Mouse (Mus musculus) adipocyte (in vitro differentiated cells): ENCODE data around the gene Slfn9.
"Not testable (repeated sequence)": the region's sequence is repeated elsewhere in the genome, so short reads cannot be mapped to it uniquely, and the experiment has no call there.

Experiments
- DNase-seq: peaks from one replicate; pipeline ENCODE4 v3.0.0-alpha.2; 2016; ENCODE audit warnings: low spot score

Slfn9 gene

DNA sequence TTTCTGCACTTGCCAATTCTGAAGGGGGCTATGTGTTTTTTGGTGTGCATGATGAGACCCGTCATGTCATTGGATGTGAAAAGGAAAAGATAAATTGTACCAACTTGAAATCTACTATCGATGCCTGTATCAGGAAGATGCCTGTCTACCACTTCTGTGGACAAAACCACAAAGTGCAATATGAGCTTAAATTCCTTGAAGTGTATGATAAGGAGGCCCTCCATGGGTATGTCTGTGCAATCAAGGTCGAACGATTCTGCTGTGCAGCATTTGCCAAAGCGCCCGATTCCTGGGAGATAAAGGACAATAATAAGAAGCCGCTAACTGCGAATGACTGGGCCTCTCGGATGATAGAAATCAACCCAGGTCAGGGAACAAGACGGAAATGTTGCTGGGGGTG lies 34.7 kb downstream of the Slfn9 start:
- no peak for DNase-seq

GRCm38 (mm10) chr11:82954631-82955030 lies 37.0 kb downstream of the Slfn9 start:
- DNase-seq, result no peak

DNA sequence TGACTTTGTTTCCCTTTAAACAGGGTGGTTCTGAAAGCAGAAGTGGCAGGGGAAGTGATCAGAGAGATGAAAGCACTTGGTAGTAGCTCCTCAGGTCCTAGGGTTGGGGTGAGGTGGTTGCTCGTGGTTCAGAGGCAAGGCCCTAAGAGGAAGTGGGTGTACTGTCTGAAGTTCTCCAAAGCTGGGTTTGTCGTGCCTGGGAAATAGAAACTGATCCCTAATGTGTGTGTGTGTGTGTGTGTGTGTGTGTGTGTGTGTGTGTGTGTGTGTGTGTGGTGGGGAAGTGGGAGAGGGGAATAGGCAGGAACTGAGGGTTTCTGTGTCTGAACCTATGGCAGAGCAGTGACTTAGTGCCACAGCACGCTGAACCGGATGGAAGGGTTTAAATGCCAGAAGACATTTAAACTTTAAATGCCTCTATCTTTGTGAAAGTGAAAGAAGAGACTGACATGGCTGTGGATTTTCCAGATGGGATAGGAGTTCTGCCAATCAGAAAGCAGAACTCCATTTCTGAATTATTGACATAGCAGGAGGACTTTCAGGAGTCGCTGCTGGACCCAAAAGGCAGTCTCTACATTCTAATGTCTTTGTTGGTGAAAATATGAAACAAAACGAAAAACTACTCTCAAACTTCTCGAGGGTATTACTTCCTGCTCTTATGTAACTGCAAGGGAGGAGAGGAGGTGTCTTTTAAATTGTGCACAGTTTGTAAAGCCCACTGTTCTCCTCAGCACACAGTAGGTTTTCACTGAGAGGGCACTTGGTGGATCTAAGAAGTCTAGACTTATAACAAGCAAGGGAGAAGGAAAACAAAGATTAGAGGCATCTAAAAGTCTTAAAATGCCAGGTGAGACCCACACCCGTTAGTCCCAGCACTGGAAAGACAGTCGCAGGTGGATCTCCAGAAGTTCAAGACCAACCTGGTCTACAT lies 38.8 kb downstream of the Slfn9 start:
- no peak for DNase-seq

- DNase-seq, result no peak
Measured at GRCm38 (mm10) chr11:82951865-82952611, 39.6 kb downstream of the Slfn9 start.

DNA sequence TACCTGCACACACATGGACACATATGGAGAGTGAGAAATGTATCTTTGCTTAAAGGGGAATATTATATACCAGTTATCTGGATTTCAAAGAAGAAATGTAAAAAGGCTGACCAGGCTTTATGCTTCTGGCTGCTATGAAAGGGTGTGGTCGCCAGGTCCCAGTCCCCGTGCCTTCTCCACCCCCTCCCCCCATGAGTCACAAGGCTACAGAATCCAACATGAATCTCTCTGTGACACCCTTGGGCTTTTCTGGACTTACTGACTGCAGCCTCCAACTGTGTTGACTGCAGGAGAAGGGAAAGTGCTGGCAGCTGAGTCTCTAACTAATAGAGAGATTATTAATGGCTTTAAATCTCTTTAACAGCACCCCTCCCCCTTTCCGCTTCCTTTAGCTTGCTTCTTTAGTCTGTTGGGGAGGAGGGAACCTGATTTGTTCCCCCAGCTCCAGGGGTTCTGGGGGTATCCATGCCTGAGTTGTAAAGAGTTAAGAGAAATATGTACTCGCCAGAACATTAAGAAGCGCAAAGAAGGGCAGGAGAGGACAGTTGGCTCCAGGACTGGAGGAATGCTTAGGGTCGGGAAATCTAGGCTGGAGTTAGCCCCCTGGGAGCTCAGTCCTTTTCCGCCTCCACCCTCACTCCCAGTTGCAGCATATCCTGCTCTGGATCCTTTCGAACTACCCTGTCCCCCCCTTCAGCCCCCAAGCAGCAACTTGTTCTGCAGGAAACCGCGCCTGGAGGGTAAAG lies 40.7 kb downstream of the Slfn9 start, which contains the start of gene Slfn5:
Gene Slfn5 (plus strand): TSS at position 614 of the 746 bp plus-strand sequence.
- DNase-seq, result no peak

DNA sequence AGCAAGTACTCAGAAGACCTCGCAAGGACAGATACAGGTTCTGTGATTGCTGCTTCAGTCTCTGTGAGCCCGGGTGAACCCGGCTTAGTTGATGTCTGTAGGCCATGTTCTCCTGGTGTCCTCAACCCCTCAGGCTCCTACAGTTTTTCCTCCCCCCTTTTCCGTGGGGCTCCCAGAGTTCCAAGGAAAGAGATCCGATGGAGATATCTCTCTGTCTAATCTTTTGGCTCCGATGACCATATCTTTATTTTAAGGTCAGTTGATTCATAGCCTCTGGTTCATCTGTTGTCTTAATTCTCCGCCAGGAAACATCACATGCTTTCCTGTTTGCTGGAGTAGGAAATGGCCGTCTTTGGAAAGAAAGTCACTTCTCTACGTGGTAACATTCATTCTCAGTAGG lies 42.6 kb downstream of the Slfn9 start:
- DNase-seq, result no peak

DNA sequence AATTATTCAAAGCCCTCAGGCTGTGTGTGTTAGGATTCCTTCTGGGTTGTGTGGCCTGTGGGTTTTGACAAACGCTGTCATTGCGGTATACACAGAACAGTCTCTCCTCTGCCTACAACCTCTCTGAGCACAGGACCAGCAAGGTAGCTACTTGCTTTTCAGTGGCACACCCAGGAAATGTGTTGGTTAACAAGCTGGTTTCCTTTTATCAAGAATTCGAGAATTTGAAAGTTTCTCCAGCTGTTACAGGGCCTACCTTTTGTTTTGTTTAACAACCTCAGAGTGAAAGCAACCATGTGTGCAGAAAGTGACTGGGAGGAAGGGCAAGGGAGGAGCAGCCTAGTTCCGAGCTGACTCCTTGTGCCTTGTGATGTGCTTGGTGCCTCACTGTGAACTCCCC lies 44.2 kb downstream of the Slfn9 start:
- DNase-seq, result no peak

- DNase-seq, result no peak
Measured at GRCm38 (mm10) chr11:82945636-82946035, 46.0 kb downstream of the Slfn9 start.

GRCm38 (mm10) chr11:82943336-82943735 lies 48.3 kb downstream of the Slfn9 start:
- no peak for DNase-seq

GRCm38 (mm10) chr11:82933186-82933585 lies 58.4 kb downstream of the Slfn9 start:
- DNase-seq, result no peak

DNA sequence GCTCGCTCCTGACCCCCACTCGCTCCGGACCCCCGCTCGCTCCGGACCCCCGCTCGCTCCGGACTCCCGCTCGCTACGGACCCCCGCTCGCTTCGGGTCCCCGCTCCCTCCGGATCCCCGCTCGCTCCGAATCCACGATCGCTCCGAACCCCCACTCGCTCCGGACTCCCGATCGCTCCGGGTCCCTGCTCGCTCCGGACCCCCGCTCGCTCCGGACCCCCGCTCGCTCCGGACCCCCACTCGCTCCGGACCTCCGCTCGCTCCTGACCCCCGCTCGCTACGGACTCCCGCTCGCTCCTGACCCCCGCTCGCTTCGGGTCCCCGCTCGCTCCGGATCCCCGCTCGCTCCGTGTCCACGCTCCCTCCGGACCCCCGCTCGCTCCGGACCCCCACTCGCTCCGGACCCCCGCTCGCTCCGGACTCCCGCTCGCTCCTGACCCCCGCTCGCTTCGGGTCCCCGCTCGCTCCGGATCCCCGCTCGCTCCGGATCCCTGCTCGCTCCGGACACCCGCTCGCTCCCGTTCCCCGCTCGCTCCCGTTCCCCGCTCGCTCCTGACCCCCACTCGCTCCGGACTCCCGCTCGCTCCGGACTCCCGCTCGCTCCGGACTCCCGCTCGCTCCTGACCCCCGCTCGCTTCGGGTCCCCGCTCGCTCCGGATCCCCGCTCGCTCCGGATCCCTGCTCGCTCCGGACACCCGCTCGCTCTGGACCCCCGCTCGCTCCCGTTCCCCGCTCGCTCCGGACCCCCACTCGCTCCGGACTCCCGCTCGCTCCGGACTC lies 59.8 kb downstream of the Slfn9 start:
- DNase-seq, result not testable (repeated sequence)

DNA sequence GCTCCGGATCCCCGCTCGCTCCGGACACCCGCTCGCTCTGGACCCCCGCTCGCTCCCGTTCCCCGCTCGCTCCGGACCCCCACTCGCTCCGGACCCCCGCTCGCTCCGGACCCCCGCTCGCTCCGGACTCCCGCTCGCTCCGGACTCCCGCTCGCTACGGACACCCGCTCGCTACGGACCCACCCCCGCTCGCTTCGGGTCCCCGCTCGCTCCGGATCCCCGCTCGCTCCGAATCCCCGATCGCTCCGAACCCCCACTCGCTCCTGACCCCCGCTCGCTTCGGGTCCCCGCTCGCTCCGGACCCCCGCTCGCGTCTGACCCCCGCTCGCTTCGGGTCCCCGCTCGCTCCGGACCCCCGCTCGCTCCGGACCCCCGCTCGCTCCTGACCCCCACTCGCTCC lies 60.5 kb downstream of the Slfn9 start:
- DNase-seq, result not testable (repeated sequence)

- DNase-seq, result not testable (repeated sequence)
Measured at GRCm38 (mm10) chr11:82930391-82930955, 61.2 kb downstream of the Slfn9 start.

GRCm38 (mm10) chr11:82929633-82929950 lies 62.0 kb downstream of the Slfn9 start:
- no peak for DNase-seq

- no peak for DNase-seq
Measured at GRCm38 (mm10) chr11:82928897-82929632, 62.6 kb downstream of the Slfn9 start.
